Mouse (Mus musculus) forebrain, embryonic 14.5 days (tissue): Measurements from ENCODE around the gene Zfp36l1. TPM values are rescaled to one million over a fixed set of nuclear protein-coding genes. Genes with fewer than 3 reads are reported as not detected.

Experiments used
- ATAC-seq: fragments of 200-750 bp; cut with Nextera tagmentation; 2 replicates; pipeline ENCODE4 v1.8.0; 2017; ENCODE audit warnings: mild to moderate bottlenecking, moderate library complexity
- DNase-seq: peaks from one replicate; pipeline ENCODE4 v3.0.0-alpha.2; 2015; ENCODE audit warnings: low spot score
- H3K27ac ChIP-seq: fragments of 300-500 bp; sonication (generic); 2 replicates; pipeline ENCODE4 v1.5.1; 2014; ENCODE audit warnings: low read depth, mild to moderate bottlenecking, control low read depth, low read length, moderate library complexity
- H3K27me3 ChIP-seq: fragments of 300-500 bp; sonication (generic); replicated peaks from 2 replicates; pipeline ENCODE4 v1.6.1; 2014; ENCODE audit warnings: low read length, control low read depth, mixed read lengths; ENCODE audit not compliant: control insufficient read depth, insufficient read depth
- H3K36me3 ChIP-seq: fragments of 300-500 bp; sonication (generic); 2 replicates; pipeline ENCODE4 v1.6.1; 2014; ENCODE audit warnings: low read length, control low read depth; ENCODE audit not compliant: control insufficient read depth, insufficient read depth
- H3K4me1 ChIP-seq: fragments of 300-500 bp; sonication (generic); 2 replicates; pipeline ENCODE4 v1.6.1; 2014; ENCODE audit warnings: antibody characterized with exemption, low read length, control low read depth; ENCODE audit not compliant: control insufficient read depth, insufficient read depth
- H3K4me2 ChIP-seq: fragments of 300-500 bp; sonication (generic); 2 replicates; pipeline ENCODE4 v1.6.1; 2014; ENCODE audit warnings: mild to moderate bottlenecking, control low read depth, low read length
- H3K4me3 ChIP-seq: fragments of 300-500 bp; sonication (generic); 2 replicates; pipeline ENCODE4 v1.5.1; 2014; ENCODE audit warnings: low read depth, low read length, control low read depth
- H3K9ac ChIP-seq: fragments of 300-500 bp; sonication (generic); 2 replicates; pipeline ENCODE4 v1.6.1; 2014; ENCODE audit warnings: mild to moderate bottlenecking, low read length, control low read depth, moderate library complexity
- H3K9me3 ChIP-seq: fragments of 300-500 bp; sonication (generic); replicated peaks from 2 replicates; pipeline ENCODE4 v1.6.1; 2016; ENCODE audit warnings: low read length, control low read depth, mixed read lengths; ENCODE audit not compliant: control insufficient read depth
- WGBS: fragments of 180-500 bp; shearing (Covaris S2); extraction: QIAGEN DNeasy Blood & Tissue Kit; methylation state at CpG from one replicate; pipeline ENCODE4 v1.1.7; 2014; 5-methylcytosine and 5-hydroxymethylcytosine counted together
- polyA plus RNA-seq: library from polyadenylated mRNA; unstranded; fragments of >200 nt; fragmentation: Nextera tagmentation; extraction: Ambion mirVana; gene quantifications from 2 replicates; pipeline ENCODE4 v1.2.1, GENCODE M21; 2014

Zfp36l1 gene
- polyA plus RNA-seq, 1 experiment from 2014 or later: 45.5 TPM

DNA sequence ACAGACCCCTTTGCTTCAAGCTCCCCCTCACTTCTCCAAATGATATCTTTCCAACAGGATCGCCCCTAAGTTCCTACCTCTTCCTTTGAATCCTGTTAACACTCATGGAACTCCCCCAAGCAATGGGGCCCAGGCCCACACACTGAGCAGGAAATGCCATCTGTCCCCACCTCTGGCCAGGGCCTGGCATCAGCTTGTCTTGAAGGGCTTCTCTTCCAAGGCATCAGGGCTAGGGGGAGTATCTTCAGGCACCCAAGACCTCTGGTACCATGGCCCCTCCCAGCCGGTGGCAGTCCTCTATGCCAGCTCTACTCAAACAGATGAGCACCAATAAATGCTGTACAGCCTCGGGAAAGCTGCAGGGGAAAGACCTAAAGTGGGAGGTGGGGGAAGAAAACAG lies 11.9 kb upstream of the Zfp36l1 start:
- WGBS: 82% methylated on average over 3 of the region's 3 CpGs
- no peak for ATAC-seq
- Histone ChIP-seq H3K36me3 (peaks cover 3% of the 10 kb centered on the region; the same call in 1 of the 2 replicates), H3K9me3 (no peaks in the 10 kb centered on the region), H3K4me2 (no peak overlapping the region), H3K4me1 (peaks cover 8% of the 10 kb centered on the region), H3K27ac (no peak overlapping the region), H3K27me3 (no peaks in the 10 kb centered on the region), H3K4me3 (no peak overlapping the region), H3K9ac (no peak overlapping the region)
- no peak for DNase-seq

DNA sequence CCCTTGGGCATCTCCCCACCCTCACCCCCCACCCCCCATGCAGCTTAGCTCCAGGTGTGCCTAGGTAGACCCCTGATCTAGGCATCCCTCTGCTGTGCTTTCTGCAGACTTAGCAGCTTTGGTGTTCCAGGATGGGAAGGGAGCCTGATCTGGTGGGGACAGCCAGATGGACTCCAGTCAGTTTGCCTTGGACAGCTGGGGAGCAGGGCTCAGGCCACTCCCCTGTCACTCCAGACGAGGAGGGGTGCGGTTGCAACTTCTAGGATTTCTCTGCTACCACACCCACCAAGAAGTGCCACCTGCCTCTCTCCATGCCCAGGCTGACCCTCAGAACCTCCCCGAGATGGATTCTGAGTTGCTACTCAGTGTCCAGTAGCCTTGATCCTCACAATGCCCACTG lies 11.4 kb upstream of the Zfp36l1 start:
- DNase-seq (no peak), ATAC-seq (no peak)
- Histone ChIP-seq H3K4me2 (no peak overlapping the region), H3K4me1 (peaks cover 7% of the 10 kb centered on the region), H3K9ac (no peak overlapping the region), H3K4me3 (no peak overlapping the region), H3K27ac (no peak overlapping the region), H3K9me3 (no peaks in the 10 kb centered on the region), H3K27me3 (no peaks in the 10 kb centered on the region), H3K36me3 (peaks cover 3% of the 10 kb centered on the region; the same call in 1 of the 2 replicates)
- WGBS: 75% methylated on average over 3 of the region's 3 CpGs

- Histone ChIP-seq H3K9ac (0 out of 2 replicates have a peak overlapping the region, but pooled peaks have one; percentile 1), H3K36me3 (peaks cover 3% of the 10 kb centered on the region; the same call in 1 of the 2 replicates), H3K4me3 (no peak overlapping the region), H3K9me3 (no peaks in the 10 kb centered on the region), H3K4me2 (no peak overlapping the region), H3K27me3 (no peaks in the 10 kb centered on the region), H3K27ac (no peak overlapping the region), H3K4me1 (peaks cover 7% of the 10 kb centered on the region)
- WGBS: 64% methylated on average over 4 of the region's 4 CpGs
- ATAC-seq: 0 out of 2 replicates have a peak, but pooled peaks have one; percentile 23
- peak; percentile 10 for DNase-seq
Observed at GRCm38 (mm10) chr12:80123227-80123803, 10.5 kb upstream of the Zfp36l1 start.

GRCm38 (mm10) chr12:80121438-80121837 lies 8.6 kb upstream of the Zfp36l1 start:
- peaks cover 3% of the 10 kb centered on the region; the same call in 1 of the 2 replicates for H3K36me3 ChIP-seq
- DNase-seq: no peak
- H3K9me3 ChIP-seq: no peaks in the 10 kb centered on the region
- no peaks in the 10 kb centered on the region for H3K27me3 ChIP-seq
- no peak overlapping the region for H3K27ac ChIP-seq
- WGBS: 88% methylated on average over 1 of the region's 1 CpGs
- no peak overlapping the region for H3K9ac ChIP-seq
- no peak for ATAC-seq
- peaks cover 7% of the 10 kb centered on the region for H3K4me1 ChIP-seq
- H3K4me3 ChIP-seq: no peak overlapping the region
- no peak overlapping the region for H3K4me2 ChIP-seq

GRCm38 (mm10) chr12:80118588-80118987 lies 5.8 kb upstream of the Zfp36l1 start:
- H3K9ac ChIP-seq: no peak overlapping the region
- DNase-seq (no peak), ATAC-seq (no peak)
- H3K4me1 ChIP-seq: peaks cover 19% of the 10 kb centered on the region
- 0 out of 2 replicates have a peak, but pooled peaks cover 3% of the 10 kb centered on the region for H3K36me3 ChIP-seq
- H3K9me3 ChIP-seq: no peaks in the 10 kb centered on the region
- H3K4me3 ChIP-seq: no peak overlapping the region
- H3K27ac ChIP-seq: no peak overlapping the region
- H3K27me3 ChIP-seq: no peaks in the 10 kb centered on the region
- 96% methylated on average over 1 of the region's 1 CpGs for WGBS
- H3K4me2 ChIP-seq: no peak overlapping the region

DNA sequence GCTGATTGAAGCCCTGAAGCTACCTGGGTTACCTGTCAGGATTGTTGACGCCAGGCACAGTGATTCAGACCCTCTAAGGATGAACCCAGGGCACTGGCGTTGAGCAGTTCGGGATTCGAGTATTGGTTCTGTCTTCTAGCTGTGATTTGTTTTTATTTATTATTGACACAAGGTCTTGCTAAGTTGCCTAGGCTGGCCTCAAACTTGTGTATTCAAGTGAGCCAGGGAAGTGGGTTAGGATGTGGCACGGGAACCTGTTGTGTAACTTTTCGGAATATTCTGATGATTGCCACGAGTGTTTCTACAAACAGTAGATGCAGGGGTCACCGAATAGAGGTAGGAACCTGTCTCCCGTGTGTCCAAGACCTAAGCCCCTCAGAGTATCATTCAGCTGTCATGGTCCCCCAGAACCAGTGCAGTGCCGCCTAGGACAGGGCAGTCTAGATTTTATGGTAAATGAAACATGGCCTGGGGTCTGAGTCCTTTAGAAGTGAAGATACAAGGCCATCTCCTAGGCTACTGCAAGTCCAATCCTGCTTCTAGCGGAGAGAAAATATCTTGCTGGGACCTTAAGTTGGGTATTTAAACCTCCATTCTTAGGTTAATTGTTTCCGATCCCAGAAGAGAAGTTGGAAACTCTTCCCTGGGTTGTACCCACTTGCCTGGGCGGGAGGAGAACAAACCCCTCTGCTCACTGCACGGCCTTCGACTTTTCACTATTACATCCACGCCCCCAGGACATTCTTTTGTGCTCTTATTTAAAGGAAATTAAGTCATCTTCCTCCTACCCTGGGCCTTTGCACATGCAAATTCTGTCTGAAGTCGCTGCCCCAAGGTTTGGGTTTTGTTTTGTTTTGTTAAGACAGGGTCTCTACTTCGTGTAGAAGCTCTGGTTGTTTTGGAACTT lies 3.6 kb upstream of the Zfp36l1 start:
- H3K4me1 ChIP-seq: peaks cover 17% of the 10 kb centered on the region
- peak overlapping the region; percentile 59 for H3K4me3 ChIP-seq
- 29% methylated on average over 18 of the region's 18 CpGs for WGBS
- peak overlapping the region; percentile 88 for H3K9ac ChIP-seq
- 0 out of 2 replicates have a peak, but pooled peaks cover 3% of the 10 kb centered on the region for H3K36me3 ChIP-seq
- H3K27me3 ChIP-seq: peaks cover 5% of the 10 kb centered on the region; the same call in 1 of the 2 replicates
- peak; percentile 12 for DNase-seq
- ATAC-seq: no peak
- H3K9me3 ChIP-seq: no peaks in the 10 kb centered on the region
- H3K4me2 ChIP-seq: peak overlapping the region; percentile 84
- peak overlapping the region; percentile 94; the same call in 1 of the 2 replicates for H3K27ac ChIP-seq

- peak; percentile 51 for ATAC-seq
- Histone ChIP-seq H3K27ac (peak overlapping the region; percentile 94), H3K27me3 (peaks cover 5% of the 10 kb centered on the region; the same call in 1 of the 2 replicates), H3K4me2 (peak overlapping the region; percentile 84), H3K4me3 (peak overlapping the region; percentile 59), H3K9ac (peak overlapping the region; percentile 88), H3K9me3 (no peaks in the 10 kb centered on the region), H3K4me1 (peaks cover 17% of the 10 kb centered on the region), H3K36me3 (0 out of 2 replicates have a peak, but pooled peaks cover 3% of the 10 kb centered on the region)
- no peak for DNase-seq
- 0% methylated on average over 29 of the region's 30 CpGs for WGBS
Observed at GRCm38 (mm10) chr12:80115863-80116194, 3.0 kb upstream of the Zfp36l1 start.

DNA sequence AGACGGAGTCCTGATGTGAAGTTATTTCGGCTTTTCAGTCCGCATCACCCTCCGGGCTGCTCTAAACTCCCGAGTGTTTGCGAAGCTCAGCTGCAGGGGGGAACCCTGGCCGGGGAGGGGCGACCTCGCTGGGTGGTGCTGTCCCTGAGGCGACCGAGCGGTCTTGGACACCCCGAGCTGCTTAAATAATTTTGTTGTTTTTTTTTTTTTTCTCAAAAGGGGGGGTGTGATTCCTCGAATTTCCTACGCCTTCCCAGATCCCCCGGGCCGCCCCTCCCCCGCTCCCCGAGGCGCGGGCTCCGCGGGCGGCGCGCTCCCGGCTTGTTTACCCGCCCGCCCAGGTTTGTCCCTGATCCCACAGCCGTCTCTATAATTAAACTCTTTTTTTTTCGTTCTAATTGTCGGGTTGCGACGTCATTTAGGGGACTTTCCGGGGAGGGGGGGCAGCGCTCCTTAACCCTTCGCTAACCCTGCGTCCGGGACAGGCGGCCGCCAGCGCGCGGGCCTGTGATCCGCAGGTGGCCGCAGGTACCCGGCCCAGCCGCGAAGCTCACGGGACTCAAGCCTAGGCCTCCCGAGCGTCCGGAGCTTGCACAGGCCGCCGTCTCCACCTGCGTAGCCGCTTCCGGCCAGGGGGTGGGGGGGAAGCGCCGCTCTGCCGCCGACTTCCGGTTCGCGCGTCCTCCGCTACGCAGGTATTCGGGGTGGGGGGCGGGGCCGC lies 2.5 kb upstream of the Zfp36l1 start:
- peak; percentile 85 for ATAC-seq
- Histone ChIP-seq H3K4me3 (peak overlapping the region; percentile 59), H3K4me1 (peaks cover 17% of the 10 kb centered on the region), H3K36me3 (peaks cover 1% of the 10 kb centered on the region; the same call in 1 of the 2 replicates), H3K27ac (peak overlapping the region; percentile 94), H3K9me3 (no peaks in the 10 kb centered on the region), H3K27me3 (peaks cover 5% of the 10 kb centered on the region; the same call in 1 of the 2 replicates), H3K9ac (peak overlapping the region; percentile 88), H3K4me2 (peak overlapping the region; percentile 84)
- peak; percentile 83 for DNase-seq
- WGBS: under 1% methylated on average over 70 of the region's 71 CpGs
